Mouse (Mus musculus) heart, embryonic 11.5 days (tissue): Measurements from ENCODE around the gene Pla1a. TPM values are rescaled to one million over a fixed set of nuclear protein-coding genes. Genes with fewer than 3 reads are reported as not detected.

Source experiments
- ATAC-seq: fragments of 200-750 bp; cut with Nextera tagmentation; replicated peaks from 2 replicates; pipeline ENCODE4 v1.8.0; 2017; ENCODE audit warnings: moderate library complexity; ENCODE audit not compliant: insufficient number of reproducible peaks, low FRiP score, low TSS enrichment
- H3K27ac ChIP-seq: fragments of 300-500 bp; sonication (generic); 2 replicates; pipeline ENCODE4 v1.5.1; 2014; ENCODE audit warnings: mild to moderate bottlenecking, low read depth, low read length
- H3K27me3 ChIP-seq: fragments of 300-500 bp; sonication (generic); 2 replicates; pipeline ENCODE4 v1.6.1; 2014; ENCODE audit warnings: mild to moderate bottlenecking, low read length, mixed read lengths; ENCODE audit not compliant: control insufficient read depth, insufficient read depth
- H3K36me3 ChIP-seq: fragments of 300-500 bp; sonication (generic); 2 replicates; pipeline ENCODE4 v1.6.1; 2014; ENCODE audit warnings: mild to moderate bottlenecking, low read length, moderate library complexity, mixed read lengths; ENCODE audit not compliant: control insufficient read depth, insufficient read depth
- H3K4me1 ChIP-seq: fragments of 300-500 bp; sonication (generic); 2 replicates; pipeline ENCODE4 v1.6.1; 2014; ENCODE audit warnings: low read length; ENCODE audit not compliant: control insufficient read depth, insufficient read depth
- H3K4me2 ChIP-seq: fragments of 300-500 bp; sonication (generic); 2 replicates; pipeline ENCODE4 v1.6.1; 2014; ENCODE audit warnings: mild to moderate bottlenecking, moderate library complexity
- H3K4me3 ChIP-seq: fragments of 300-500 bp; sonication (generic); 2 replicates; pipeline ENCODE4 v1.5.1; 2014; ENCODE audit warnings: low read depth, low read length
- H3K9ac ChIP-seq: fragments of 300-500 bp; sonication (generic); 2 replicates; pipeline ENCODE4 v1.6.1; 2014; ENCODE audit warnings: mild to moderate bottlenecking, low read depth, low read length, moderate library complexity
- H3K9me3 ChIP-seq: fragments of 300-500 bp; sonication (generic); replicated peaks from 2 replicates; pipeline ENCODE4 v1.6.1; 2016; ENCODE audit warnings: low read length; ENCODE audit not compliant: control insufficient read depth
- WGBS: fragments of 180-500 bp; shearing (Covaris S2); extraction: QIAGEN DNeasy Blood & Tissue Kit; methylation state at CpG from one replicate; pipeline ENCODE4 v1.1.7; 2014; ENCODE audit not compliant: insufficient replicate concordance; 5-methylcytosine and 5-hydroxymethylcytosine counted together
- polyA plus RNA-seq: library from polyadenylated mRNA; unstranded; fragments of >200 nt; fragmentation: Nextera tagmentation; extraction: Ambion mirVana; gene quantifications from 2 replicates; pipeline ENCODE4 v1.2.1, GENCODE M21; 2014

Gene Pla1a
- polyA plus RNA-seq, 1 experiment from 2014 or later: 0.43 TPM

- peaks cover 21% of the 10 kb centered on the region for H3K4me1 ChIP-seq
- peaks cover 3% of the 10 kb centered on the region for H3K36me3 ChIP-seq
- no peak for ATAC-seq
- H3K4me3 ChIP-seq: no peak overlapping the region
- 58% methylated on average over 3 of the region's 3 CpGs for WGBS
- no peak overlapping the region for H3K27ac ChIP-seq
- no peaks in the 10 kb centered on the region for H3K27me3 ChIP-seq
- H3K4me2 ChIP-seq: no peak overlapping the region
- no peak overlapping the region for H3K9ac ChIP-seq
- no peaks in the 10 kb centered on the region for H3K9me3 ChIP-seq
These were observed 53.5 kb downstream of the Pla1a start for GRCm38 (mm10) chr16:38379493-38379892.

- WGBS: 51% methylated on average over 6 of the region's 6 CpGs
These were observed 53.9 kb downstream of the Pla1a start for GRCm38 (mm10) chr16:38379088-38379487.

GRCm38 (mm10) chr16:38378591-38378990 lies 54.4 kb downstream of the Pla1a start:
- no peaks in the 10 kb centered on the region for H3K27me3 ChIP-seq
- H3K4me2 ChIP-seq: no peak overlapping the region
- H3K4me3 ChIP-seq: no peak overlapping the region
- H3K9ac ChIP-seq: no peak overlapping the region
- ATAC-seq: no peak
- H3K4me1 ChIP-seq: peaks cover 29% of the 10 kb centered on the region
- H3K27ac ChIP-seq: no peak overlapping the region
- WGBS: 79% methylated on average over 6 of the region's 6 CpGs
- H3K9me3 ChIP-seq: no peaks in the 10 kb centered on the region
- H3K36me3 ChIP-seq: peaks cover 5% of the 10 kb centered on the region

More at GRCm38 (mm10) chr16:38379088-38379487, 53.9 kb downstream of the Pla1a start:
- Histone ChIP-seq H3K36me3 (peaks cover 3% of the 10 kb centered on the region), H3K27ac (no peak overlapping the region), H3K4me3 (no peak overlapping the region), H3K9ac (no peak overlapping the region), H3K9me3 (no peaks in the 10 kb centered on the region), H3K4me2 (no peak overlapping the region), H3K4me1 (peaks cover 25% of the 10 kb centered on the region), H3K27me3 (no peaks in the 10 kb centered on the region)
- no peak for ATAC-seq

GRCm38 (mm10) chr16:38377546-38377945 lies 55.4 kb downstream of the Pla1a start:
- 76% methylated on average over 6 of the region's 6 CpGs for WGBS
- H3K4me2 ChIP-seq: no peak overlapping the region
- no peak overlapping the region for H3K4me3 ChIP-seq
- H3K36me3 ChIP-seq: peaks cover 5% of the 10 kb centered on the region
- ATAC-seq: no peak
- H3K9ac ChIP-seq: no peak overlapping the region
- H3K4me1 ChIP-seq: peaks cover 32% of the 10 kb centered on the region
- H3K27me3 ChIP-seq: no peaks in the 10 kb centered on the region
- no peak overlapping the region for H3K27ac ChIP-seq
- H3K9me3 ChIP-seq: no peaks in the 10 kb centered on the region

GRCm38 (mm10) chr16:38376841-38377249 lies 56.1 kb downstream of the Pla1a start:
- 57% methylated on average over 8 of the region's 8 CpGs for WGBS

GRCm38 (mm10) chr16:38376163-38376840 lies 56.6 kb downstream of the Pla1a start:
- Histone ChIP-seq H3K4me3 (peak overlapping the region; percentile 23; the same call in 1 of the 2 replicates), H3K9ac (no peak overlapping the region), H3K36me3 (peaks cover 5% of the 10 kb centered on the region), H3K4me2 (peak overlapping the region; percentile 51), H3K27me3 (no peaks in the 10 kb centered on the region), H3K4me1 (peaks cover 34% of the 10 kb centered on the region), H3K9me3 (no peaks in the 10 kb centered on the region), H3K27ac (peak overlapping the region; percentile 50)
- 35% methylated on average over 17 of the region's 17 CpGs for WGBS
- ATAC-seq: no peak

More at GRCm38 (mm10) chr16:38376841-38377249, 56.1 kb downstream of the Pla1a start:
- ATAC-seq: no peak
- Histone ChIP-seq H3K4me3 (peak overlapping the region; percentile 23; the same call in 1 of the 2 replicates), H3K4me1 (peaks cover 34% of the 10 kb centered on the region), H3K27me3 (no peaks in the 10 kb centered on the region), H3K9me3 (no peaks in the 10 kb centered on the region), H3K27ac (no peak overlapping the region), H3K9ac (no peak overlapping the region), H3K36me3 (peaks cover 5% of the 10 kb centered on the region), H3K4me2 (peak overlapping the region; percentile 51)

GRCm38 (mm10) chr16:38375182-38375581 lies 57.8 kb downstream of the Pla1a start:
- no peak for ATAC-seq
- no peaks in the 10 kb centered on the region for H3K27me3 ChIP-seq
- H3K4me1 ChIP-seq: peaks cover 45% of the 10 kb centered on the region
- peaks cover 5% of the 10 kb centered on the region for H3K36me3 ChIP-seq
- 48% methylated on average over 7 of the region's 7 CpGs for WGBS
- H3K9ac ChIP-seq: peak overlapping the region; percentile 43; the same call in 1 of the 2 replicates
- no peak overlapping the region for H3K4me3 ChIP-seq
- H3K27ac ChIP-seq: no peak overlapping the region
- H3K4me2 ChIP-seq: peak overlapping the region; percentile 51
- no peaks in the 10 kb centered on the region for H3K9me3 ChIP-seq

- H3K4me1 ChIP-seq: peaks cover 51% of the 10 kb centered on the region
- H3K4me2 ChIP-seq: peak overlapping the region; percentile 51
- no peaks in the 10 kb centered on the region for H3K27me3 ChIP-seq
- peaks cover 8% of the 10 kb centered on the region for H3K36me3 ChIP-seq
- 0 out of 2 replicates have a peak overlapping the region, but pooled peaks have one; percentile 36 for H3K9ac ChIP-seq
- H3K4me3 ChIP-seq: peak overlapping the region; percentile 11; the same call in 1 of the 2 replicates
- no peak overlapping the region for H3K27ac ChIP-seq
- no peak for ATAC-seq
- H3K9me3 ChIP-seq: no peaks in the 10 kb centered on the region
- 60% methylated on average over 10 of the region's 10 CpGs for WGBS
These were observed 58.4 kb downstream of the Pla1a start for GRCm38 (mm10) chr16:38374379-38375140.
